In genomic region chr6:94694481-94694880, GRCm38 (mm10) we compare ENCODE assay signal across 11 mouse cellular contexts. TPM values are rescaled to one million over a fixed set of nuclear protein-coding genes. Genes with fewer than 3 reads are reported as not detected.
A peak's percentile ranks its signal among the peaks of the same experiment; 100 is the strongest.
DNase-seq lines count a peak whose midpoint lies in the region; ATAC-seq lines count a peak whose summit lies in the region.
"Had no signal": no experiment of that assay in that cellular context is flagged by ENCODE, and none has a peak within 500 bp of the region (broad histone marks: within the 10 kb centered on the region; RNA-seq: fewer than 3 reads in every experiment).

No protein-coding gene starts in this region.

- WGBS in embryonic facial prominence, embryonic 13.5 days, result 14% methylated on average over 1 of the region's 1 CpGs
- 10% methylated on average over 1 of the region's 1 CpGs for WGBS in embryonic facial prominence, embryonic 10.5 days
- WGBS in limb, embryonic 12.5 days, result 41% methylated on average over 1 of the region's 1 CpGs
- 30% methylated on average over 1 of the region's 1 CpGs for WGBS in limb, embryonic 10.5 days
- 21% methylated on average over 1 of the region's 1 CpGs for whole genome bisulfite sequencing in intestine, embryonic 15.5 days
- 24% methylated on average over 1 of the region's 1 CpGs for WGBS in stomach, embryonic 14.5 days

- no peak overlapping the region for H3K27ac ChIP-seq in embryonic facial prominence, embryonic 13.5 days
- no peak overlapping the region for H3K27ac ChIP-seq in embryonic facial prominence, embryonic 10.5 days (replicated peaks)
- H3K27ac ChIP-seq in limb, embryonic 12.5 days, result no peak overlapping the region
- H3K27ac ChIP-seq in limb, embryonic 10.5 days, result no peak overlapping the region
- H3K27ac ChIP-seq in intestine, embryonic 15.5 days, result no peak overlapping the region
- H3K27ac ChIP-seq in stomach, embryonic 14.5 days (ENCODE audit: low read length), result no peak overlapping the region
- H3K27ac ChIP-seq: left cerebral cortex, adult 2 months had no signal

- H3K9ac ChIP-seq in embryonic facial prominence, embryonic 13.5 days, result no peak overlapping the region
- no peak overlapping the region for H3K9ac ChIP-seq in limb, embryonic 12.5 days (replicated peaks)
- no peak overlapping the region for H3K9ac ChIP-seq in intestine, embryonic 15.5 days
- no peak overlapping the region for H3K9ac ChIP-seq in stomach, embryonic 14.5 days (replicated peaks; ENCODE audit: low read depth, low read length)

- no peak overlapping the region for H3K4me3 ChIP-seq in embryonic facial prominence, embryonic 13.5 days
- no peak overlapping the region for H3K4me3 ChIP-seq in embryonic facial prominence, embryonic 10.5 days
- no peak overlapping the region for H3K4me3 ChIP-seq in limb, embryonic 12.5 days (replicated peaks)
- no peak overlapping the region for H3K4me3 ChIP-seq in limb, embryonic 10.5 days
- H3K4me3 ChIP-seq in intestine, embryonic 15.5 days (replicated peaks), result no peak overlapping the region
- H3K4me3 ChIP-seq in stomach, embryonic 14.5 days (ENCODE audit: low read depth, low read length), result no peak overlapping the region
- H3K4me3 ChIP-seq: left cerebral cortex, adult 2 months had no signal

- H3K27me3 ChIP-seq in embryonic facial prominence, embryonic 13.5 days, result peaks cover 54% of the 10 kb centered on the region
- H3K27me3 ChIP-seq in embryonic facial prominence, embryonic 10.5 days (replicated peaks; ENCODE audit: low read depth, poor library complexity, severe bottlenecking), result peaks cover 25% of the 10 kb centered on the region
- no peaks in the 10 kb centered on the region for H3K27me3 ChIP-seq in limb, embryonic 12.5 days
- H3K27me3 ChIP-seq in limb, embryonic 10.5 days (ENCODE audit: low read depth, poor library complexity, severe bottlenecking), result peaks cover 16% of the 10 kb centered on the region; the same call in 1 of the 2 replicates
- H3K27me3 ChIP-seq in intestine, embryonic 15.5 days (replicated peaks), result no peaks in the 10 kb centered on the region
- H3K27me3 ChIP-seq in stomach, embryonic 14.5 days (ENCODE audit: control insufficient read depth, insufficient read depth, low read length), result no peaks in the 10 kb centered on the region

- no peak for ATAC-seq in embryonic facial prominence, embryonic 13.5 days (ENCODE audit: insufficient number of reproducible peaks, insufficient read depth, low FRiP score, low TSS enrichment, low read depth)
- ATAC-seq in limb, embryonic 12.5 days (ENCODE audit: insufficient number of reproducible peaks, insufficient read depth, low FRiP score, low TSS enrichment, low read depth), result no peak
- no peak for ATAC-seq in intestine, embryonic 15.5 days
- ATAC-seq in stomach, embryonic 14.5 days (ENCODE audit: insufficient number of reproducible peaks, insufficient read depth, low FRiP score, low read depth), result no peak
- ATAC-seq: lung, postnatal 0 days had no signal

- DNase-seq in embryonic facial prominence, embryonic 10.5 days (ENCODE audit: low spot score), result no peak
- DNase-seq in limb, embryonic 10.5 days (ENCODE audit: low spot score), result no peak
- no peak for DNase-seq in lung, postnatal 14 days
- no peak for DNase-seq in T-cell, adult 2 months (ENCODE audit: low spot score)
- DNase-seq: kidney, postnatal 10 days had no signal

- H3K36me3 ChIP-seq in embryonic facial prominence, embryonic 13.5 days, result no peaks in the 10 kb centered on the region
- no peaks in the 10 kb centered on the region for H3K36me3 ChIP-seq in embryonic facial prominence, embryonic 10.5 days (replicated peaks)
- no peaks in the 10 kb centered on the region for H3K36me3 ChIP-seq in limb, embryonic 12.5 days
- no peaks in the 10 kb centered on the region for H3K36me3 ChIP-seq in limb, embryonic 10.5 days
- no peaks in the 10 kb centered on the region for H3K36me3 ChIP-seq in intestine, embryonic 15.5 days
- no peaks in the 10 kb centered on the region for H3K36me3 ChIP-seq in stomach, embryonic 14.5 days (ENCODE audit: control insufficient read depth, insufficient read depth, low read length)

- peaks cover 81% of the 10 kb centered on the region for H3K4me1 ChIP-seq in embryonic facial prominence, embryonic 13.5 days
- peaks cover 100% of the 10 kb centered on the region for H3K4me1 ChIP-seq in embryonic facial prominence, embryonic 10.5 days
- H3K4me1 ChIP-seq in limb, embryonic 12.5 days (replicated peaks), result peaks cover 92% of the 10 kb centered on the region
- H3K4me1 ChIP-seq in limb, embryonic 10.5 days, result peaks cover 89% of the 10 kb centered on the region
- peaks cover 70% of the 10 kb centered on the region for H3K4me1 ChIP-seq in intestine, embryonic 15.5 days (replicated peaks)
- H3K4me1 ChIP-seq in stomach, embryonic 14.5 days (ENCODE audit: control insufficient read depth, insufficient read depth, low read length), result peaks cover 58% of the 10 kb centered on the region

- H3K4me2 ChIP-seq in embryonic facial prominence, embryonic 13.5 days, result peak overlapping the region; percentile 90
- peak overlapping the region; percentile 2; the same call in 1 of the 2 replicates for H3K4me2 ChIP-seq in limb, embryonic 12.5 days
- H3K4me2 ChIP-seq in intestine, embryonic 15.5 days (replicated peaks), result peak overlapping the region; percentile 79
- H3K4me2 ChIP-seq in stomach, embryonic 14.5 days (replicated peaks; ENCODE audit: low read depth, low read length), result peak overlapping the region; percentile 62

- no peaks in the 10 kb centered on the region for H3K9me3 ChIP-seq in embryonic facial prominence, embryonic 13.5 days
- H3K9me3 ChIP-seq in embryonic facial prominence, embryonic 10.5 days, result no peaks in the 10 kb centered on the region
- no peaks in the 10 kb centered on the region for H3K9me3 ChIP-seq in limb, embryonic 12.5 days
- no peaks in the 10 kb centered on the region for H3K9me3 ChIP-seq in limb, embryonic 10.5 days (replicated peaks)
- no peaks in the 10 kb centered on the region for H3K9me3 ChIP-seq in intestine, embryonic 15.5 days
- H3K9me3 ChIP-seq in stomach, embryonic 14.5 days (ENCODE audit: control insufficient read depth, low read depth, low read length), result no peaks in the 10 kb centered on the region

RNA-seq across cellular contexts. Expression of gene Lrig1, which starts 5.5 kb away (rescaled TPM):
- polyA plus RNA-seq in embryonic facial prominence, embryonic 13.5 days (2015; fragmentation: Nextera tagmentation; extraction: Ambion mirVana), result 17.4 and 18.9 TPM in 2 replicates
- polyA plus RNA-seq in embryonic facial prominence, embryonic 10.5 days (2016; fragmentation: Nextera tagmentation; extraction: Ambion mirVana), result 11.7 and 11.8 TPM in 2 replicates
- polyA plus RNA-seq in limb, embryonic 12.5 days (2016; fragmentation: Nextera tagmentation; extraction: Ambion mirVana), result 20.5 and 25.0 TPM in 2 replicates
- polyA plus RNA-seq in limb, embryonic 10.5 days (2016; fragmentation: Nextera tagmentation; extraction: Ambion mirVana), result 13.7 and 15.7 TPM in 2 replicates
- polyA plus RNA-seq in intestine, embryonic 15.5 days (2015; fragmentation: Nextera tagmentation; extraction: Ambion mirVana), result 17.1 and 19.5 TPM in 2 replicates
- polyA plus RNA-seq in stomach, embryonic 14.5 days (2014; fragmentation: Nextera tagmentation; extraction: Ambion mirVana), result 49.3 and 51.7 TPM in 2 replicates

Comparison
In these comparisons a context has a peak if more than half of its experiments do, and no peak if none do; other contexts are left out.
1. H3K4me2 ChIP-seq: peak in every context shown above with its lines; median percentile 90 in embryonic facial prominence, embryonic 13.5 days; 79 in intestine, embryonic 15.5 days; 62 in stomach, embryonic 14.5 days; 2 in limb, embryonic 12.5 days.